Comparison of ENCODE assay signal across 18 mouse cellular contexts in genomic region chr17:28101284-28101887, GRCm38 (mm10). TPM values are rescaled to one million over a fixed set of nuclear protein-coding genes. Genes with fewer than 3 reads are reported as not detected.
DNase-seq lines count a peak whose midpoint lies in the region; ATAC-seq and TF ChIP-seq lines count a peak whose summit lies in the region.
"Had no signal": no experiment of that assay in that cellular context is flagged by ENCODE, and none has a peak within 500 bp of the region (broad histone marks: within the 10 kb centered on the region; RNA-seq: fewer than 3 reads in every experiment).

No protein-coding gene starts in this region.

- H3K4me2 ChIP-seq in kidney, embryonic 15.5 days, result 0 out of 2 replicates have a peak overlapping the region, but pooled peaks have one; percentile 19
- H3K4me2 ChIP-seq in limb, embryonic 11.5 days (ENCODE audit: low read depth, severe bottlenecking), result no peak overlapping the region
- H3K4me2 ChIP-seq in midbrain, postnatal 0 days (ENCODE audit: low read depth, low read length, poor library complexity, severe bottlenecking), result no peak overlapping the region

- TF ChIP-seq CTCF in midbrain, postnatal 0 days (IDR thresholded peaks at IDR 0.05), result no peak

- no peak for DNase-seq in kidney, adult 11 months
- DNase-seq in forelimb bud, embryonic 11.5 days (ENCODE audit: low read depth, low spot score), result peak; percentile 73
- DNase-seq in limb, embryonic 11.5 days (ENCODE audit: low spot score), result peak; percentile 67
- peak; percentile 35 for DNase-seq in midbrain, postnatal 0 days (ENCODE audit: low spot score)
- DNase-seq in layer of hippocampus, postnatal 10 days (ENCODE audit: low spot score in 2 of 2), result no peak
- DNase-seq: adrenal gland, postnatal 14 days; cerebellum, postnatal 14 days; heart, adult 11 months; left cerebral cortex, postnatal 4 days; lung, adult 2 months; right cerebral cortex, adult 18-20 months; spleen, adult 18-20 months; thymus, postnatal 36 days had no signal

- no peak overlapping the region for H3K4me3 ChIP-seq in kidney, embryonic 15.5 days (replicated peaks)
- H3K4me3 ChIP-seq in limb, embryonic 11.5 days (ENCODE audit: low read depth, low read length), result no peak overlapping the region
- H3K4me3 ChIP-seq in midbrain, postnatal 0 days (ENCODE audit: low read depth, low read length), result no peak overlapping the region
- H3K4me3 ChIP-seq: megakaryocyte, embryonic 14.5 days had no signal

- no peaks in the 10 kb centered on the region for H3K9me3 ChIP-seq in kidney, embryonic 15.5 days (replicated peaks)
- H3K9me3 ChIP-seq in limb, embryonic 11.5 days (ENCODE audit: control insufficient read depth, low read length), result no peaks in the 10 kb centered on the region
- H3K9me3 ChIP-seq in midbrain, postnatal 0 days (ENCODE audit: low read length), result no peaks in the 10 kb centered on the region

- ATAC-seq in kidney, embryonic 15.5 days (replicated peaks; ENCODE audit: low FRiP score), result peak; percentile 86
- ATAC-seq in limb, embryonic 11.5 days (ENCODE audit: insufficient number of reproducible peaks, low FRiP score, low TSS enrichment, low read depth), result no peak; the same call in 1 of the 2 replicates
- no peak for ATAC-seq in midbrain, postnatal 0 days (ENCODE audit: low FRiP score)
- no peak for ATAC-seq in cerebellum, adult (ENCODE audit: insufficient number of reproducible peaks, low FRiP score, low TSS enrichment)

- H3K9ac ChIP-seq in kidney, embryonic 15.5 days, result 0 out of 2 replicates have a peak overlapping the region, but pooled peaks have one; percentile 7
- H3K9ac ChIP-seq in limb, embryonic 11.5 days (ENCODE audit: low read length), result no peak overlapping the region
- H3K9ac ChIP-seq in midbrain, postnatal 0 days (replicated peaks; ENCODE audit: low read length, poor library complexity, severe bottlenecking), result no peak overlapping the region

- WGBS in kidney, embryonic 15.5 days, result 9% methylated on average over 12 of the region's 12 CpGs
- WGBS in limb, embryonic 11.5 days, result 16% methylated on average over 12 of the region's 12 CpGs
- 27% methylated on average over 12 of the region's 12 CpGs for WGBS in midbrain, postnatal 0 days

- peaks cover 60% of the 10 kb centered on the region for H3K4me1 ChIP-seq in kidney, embryonic 15.5 days
- H3K4me1 ChIP-seq in limb, embryonic 11.5 days (ENCODE audit: control insufficient read depth, insufficient read depth, low read length), result peaks cover 13% of the 10 kb centered on the region
- no peaks in the 10 kb centered on the region for H3K4me1 ChIP-seq in midbrain, postnatal 0 days (ENCODE audit: insufficient read depth, low read length)
- H3K4me1 ChIP-seq: megakaryocyte, embryonic 14.5 days had no signal

- peak overlapping the region; percentile 89 for H3K27ac ChIP-seq in kidney, embryonic 15.5 days
- H3K27ac ChIP-seq in limb, embryonic 11.5 days (replicated peaks; ENCODE audit: low read depth, low read length), result peak overlapping the region; percentile 47; the same call in 1 of the 2 replicates
- H3K27ac ChIP-seq in midbrain, postnatal 0 days (ENCODE audit: low read depth, low read length), result 0 out of 2 replicates have a peak overlapping the region, but pooled peaks have one; percentile 14
- H3K27ac ChIP-seq: stomach, postnatal 0 days had no signal

- H3K36me3 ChIP-seq in kidney, embryonic 15.5 days, result no peaks in the 10 kb centered on the region
- no peaks in the 10 kb centered on the region for H3K36me3 ChIP-seq in limb, embryonic 11.5 days (ENCODE audit: control insufficient read depth, insufficient read depth, low read length)
- H3K36me3 ChIP-seq in midbrain, postnatal 0 days (ENCODE audit: insufficient read depth, low read length), result no peaks in the 10 kb centered on the region

- H3K27me3 ChIP-seq in kidney, embryonic 15.5 days, result peaks cover 5% of the 10 kb centered on the region; the same call in 1 of the 2 replicates
- no peaks in the 10 kb centered on the region for H3K27me3 ChIP-seq in limb, embryonic 11.5 days (ENCODE audit: control insufficient read depth, insufficient read depth, low read length)
- H3K27me3 ChIP-seq in midbrain, postnatal 0 days (ENCODE audit: insufficient read depth, low read length), result no peaks in the 10 kb centered on the region

RNA-seq across cellular contexts. Expression of gene Tcp11, which starts 20.9 kb away (rescaled TPM):
- 5.8 and 6.1 TPM in 2 replicates for polyA plus RNA-seq in kidney, embryonic 15.5 days (2015; fragmentation: Nextera tagmentation; extraction: Ambion mirVana)
- polyA plus RNA-seq in limb, embryonic 11.5 days (2014; fragmentation: Nextera tagmentation; extraction: Ambion mirVana), result 0.43 and 1.1 TPM in 2 replicates
- total RNA-seq in midbrain, postnatal 0 days (2014; rRNA removed), result 4.1 and 8.2 TPM in 2 replicates
- 2.3 and 2.5 TPM in 2 replicates for polyA plus RNA-seq in midbrain, postnatal 0 days (2015; fragmentation: Nextera tagmentation; extraction: Ambion mirVana)
- total RNA-seq in layer of hippocampus, postnatal 10 days (2021), result 1 to 10 TPM in 1 of 2 experiments, under 1 TPM in 1; 0.76 to 1.7 TPM
- total RNA-seq: adrenal gland, postnatal 14 days had no signal
- polyA plus RNA-seq: C2C12 had no signal

RNA-seq across cellular contexts. Expression of gene Scube3, which starts 40.6 kb away (rescaled TPM):
- 17.7 and 19.2 TPM in 2 replicates for polyA plus RNA-seq in kidney, embryonic 15.5 days (2015; fragmentation: Nextera tagmentation; extraction: Ambion mirVana)
- polyA plus RNA-seq in limb, embryonic 11.5 days (2014; fragmentation: Nextera tagmentation; extraction: Ambion mirVana), result 11.8 and 13.3 TPM in 2 replicates
- total RNA-seq in midbrain, postnatal 0 days (2014; rRNA removed), result 19.9 and 24.7 TPM in 2 replicates
- 3.1 and 3.9 TPM in 2 replicates for polyA plus RNA-seq in midbrain, postnatal 0 days (2015; fragmentation: Nextera tagmentation; extraction: Ambion mirVana)
- total RNA-seq in layer of hippocampus, postnatal 10 days (2021), result 1 to 10 TPM; 2.5 to 3.5 TPM

Comparison
In these comparisons a context has a peak if more than half of its experiments do, and no peak if none do; other contexts are left out.
1. H3K27ac ChIP-seq: peak in every context shown above with its lines; median percentile 89 in kidney, embryonic 15.5 days; 47 in limb, embryonic 11.5 days; 14 in midbrain, postnatal 0 days.
2. DNase-seq: peak in forelimb bud, embryonic 11.5 days (single experiment), limb, embryonic 11.5 days (single experiment) and midbrain, postnatal 0 days (single experiment); none in kidney, adult 11 months (single experiment) and layer of hippocampus, postnatal 10 days (0 of 2).